Mouse (Mus musculus) heart, adult 2 months (tissue): ENCODE data around the gene Epn3.

Experiments used
- CTCF ChIP-seq: fragments of 200-600 bp; IDR thresholded peaks from 2 replicates; pipeline ENCODE4 v1.8.1; 2022; ENCODE audit warnings: antibody characterized with exemption, mild to moderate bottlenecking, moderate library complexity
- POLR2A ChIP-seq: fragments of 200-500 bp; IDR thresholded peaks from 2 replicates; pipeline ENCODE4 v1.6.1; 2011; ENCODE audit warnings: mild to moderate bottlenecking, low read depth, low read length, control low read depth; ENCODE audit not compliant: insufficient read depth

- no peak for TF ChIP-seq POLR2A
- no peak for TF ChIP-seq CTCF
These were observed 17.8 kb downstream of the Epn3 start for GRCm38 (mm10) chr11:94481963-94482362.
